Comparison of ENCODE assay signal across 8 mouse cellular contexts in genomic region chr2:91361068-91361528, GRCm38 (mm10).
DNase-seq lines count a peak whose midpoint lies in the region; ATAC-seq and TF ChIP-seq lines count a peak whose summit lies in the region.
"Had no signal": no experiment of that assay in that cellular context is flagged by ENCODE, and none has a peak within 500 bp of the region (broad histone marks: within the 10 kb centered on the region; RNA-seq: fewer than 3 reads in every experiment).

No protein-coding gene starts in this region.

- no peak overlapping the region for H3K27ac ChIP-seq in midbrain, embryonic 11.5 days (ENCODE audit: low read depth, low read length)
- H3K27ac ChIP-seq in midbrain, embryonic 16.5 days (ENCODE audit: low read length), result no peak overlapping the region
- H3K27ac ChIP-seq in intestine, embryonic 14.5 days (ENCODE audit: low read depth), result peak overlapping the region; percentile 8; the same call in 1 of the 2 replicates
- peak overlapping the region; percentile 3; the same call in 1 of the 2 replicates for H3K27ac ChIP-seq in small intestine, adult 2 months (ENCODE audit: insufficient read depth, low read depth, low read length)
- H3K27ac ChIP-seq: liver, embryonic 15.5 days had no signal

- no peaks in the 10 kb centered on the region for H3K4me1 ChIP-seq in midbrain, embryonic 11.5 days (ENCODE audit: control insufficient read depth, insufficient read depth, low read length)
- no peaks in the 10 kb centered on the region for H3K4me1 ChIP-seq in midbrain, embryonic 16.5 days (ENCODE audit: control insufficient read depth, insufficient read depth, low read length)
- H3K4me1 ChIP-seq in intestine, embryonic 14.5 days (replicated peaks; ENCODE audit: control insufficient read depth, insufficient read depth, low read length), result peaks cover 7% of the 10 kb centered on the region; the same call in 1 of the 2 replicates
- peaks cover 6% of the 10 kb centered on the region; the same call in 1 of the 2 replicates for H3K4me1 ChIP-seq in small intestine, adult 2 months (ENCODE audit: control insufficient read depth, insufficient read depth, insufficient read length, low read length)
- H3K4me1 ChIP-seq: liver, embryonic 15.5 days had no signal

- H3K9me3 ChIP-seq in midbrain, embryonic 11.5 days (ENCODE audit: control insufficient read depth, low read length), result no peaks in the 10 kb centered on the region
- no peaks in the 10 kb centered on the region for H3K9me3 ChIP-seq in midbrain, embryonic 16.5 days (replicated peaks; ENCODE audit: control insufficient read depth, low read length, poor library complexity, severe bottlenecking)
- H3K9me3 ChIP-seq in intestine, embryonic 14.5 days (ENCODE audit: control insufficient read depth, low read length), result no peaks in the 10 kb centered on the region
- H3K9me3 ChIP-seq: liver, embryonic 15.5 days had no signal

- TF ChIP-seq CTCF in small intestine, adult 2 months (IDR thresholded peaks at IDR 0.05; ENCODE audit: extremely low read depth, insufficient read length, insufficient replicate concordance, low read depth, low read length), result no peak

- WGBS in midbrain, embryonic 11.5 days, result 36% methylated on average over 4 of the region's 4 CpGs
- WGBS in midbrain, embryonic 16.5 days, result 34% methylated on average over 4 of the region's 4 CpGs
- WGBS in intestine, embryonic 14.5 days, result 10% methylated on average over 4 of the region's 4 CpGs
- WGBS in small intestine, adult 2 months, result 16% methylated on average over 4 of the region's 4 CpGs

- H3K4me3 ChIP-seq in midbrain, embryonic 11.5 days (ENCODE audit: low read depth, low read length), result no peak overlapping the region
- H3K4me3 ChIP-seq in midbrain, embryonic 16.5 days (ENCODE audit: low read depth, low read length), result no peak overlapping the region
- H3K4me3 ChIP-seq in intestine, embryonic 14.5 days (ENCODE audit: low read depth, low read length), result no peak overlapping the region
- no peak overlapping the region for H3K4me3 ChIP-seq in small intestine, adult 2 months (ENCODE audit: low read depth, low read length)
- H3K4me3 ChIP-seq: liver, embryonic 15.5 days had no signal

- no peak overlapping the region for H3K9ac ChIP-seq in midbrain, embryonic 11.5 days (ENCODE audit: low read length)
- no peak overlapping the region for H3K9ac ChIP-seq in midbrain, embryonic 16.5 days (ENCODE audit: low read depth, low read length)
- H3K9ac ChIP-seq in intestine, embryonic 14.5 days (ENCODE audit: low read length), result no peak overlapping the region
- H3K9ac ChIP-seq: liver, embryonic 15.5 days had no signal

- no peak overlapping the region for H3K4me2 ChIP-seq in midbrain, embryonic 11.5 days
- H3K4me2 ChIP-seq in midbrain, embryonic 16.5 days (ENCODE audit: low read length), result no peak overlapping the region
- no peak overlapping the region for H3K4me2 ChIP-seq in intestine, embryonic 14.5 days (ENCODE audit: low read length)
- H3K4me2 ChIP-seq: liver, embryonic 15.5 days had no signal

- H3K27me3 ChIP-seq in midbrain, embryonic 11.5 days (ENCODE audit: control insufficient read depth, insufficient read depth, low read length), result no peaks in the 10 kb centered on the region
- no peaks in the 10 kb centered on the region for H3K27me3 ChIP-seq in midbrain, embryonic 16.5 days (ENCODE audit: control insufficient read depth, insufficient read depth, low read depth, low read length)
- H3K27me3 ChIP-seq in intestine, embryonic 14.5 days (replicated peaks; ENCODE audit: control insufficient read depth, insufficient read depth, low read length), result no peaks in the 10 kb centered on the region
- H3K27me3 ChIP-seq in small intestine, adult 2 months (ENCODE audit: control insufficient read depth, insufficient read depth, low read length), result no peaks in the 10 kb centered on the region
- H3K27me3 ChIP-seq: liver, embryonic 15.5 days had no signal

- no peak for TF ChIP-seq POLR2A in small intestine, adult 2 months (IDR thresholded peaks at IDR 0.05; ENCODE audit: low read depth, low read length)

- ATAC-seq in midbrain, embryonic 11.5 days (ENCODE audit: low FRiP score), result no peak
- no peak for ATAC-seq in midbrain, embryonic 16.5 days
- ATAC-seq in erythroblast, adult 5-6 weeks (replicated peaks; ENCODE audit: low FRiP score, poor library complexity, severe bottlenecking), result peak; percentile 70; the same call in 1 of the 2 replicates
- no peak for ATAC-seq in intestine, embryonic 14.5 days (replicated peaks; ENCODE audit: low FRiP score, low TSS enrichment, low read depth)
- ATAC-seq in megakaryocyte-erythroid progenitor cell, adult 5-6 weeks (replicated peaks; ENCODE audit: low FRiP score, low TSS enrichment, poor library complexity, severe bottlenecking), result no peak

- peak; percentile 85 for DNase-seq in midbrain, embryonic 11.5 days (ENCODE audit: low spot score, missing footprints)
- no peak for DNase-seq in intestine, embryonic 14.5 days (ENCODE audit: low spot score)
- DNase-seq in cerebellum, adult 8-10 months, result no peak

- H3K36me3 ChIP-seq in midbrain, embryonic 11.5 days (ENCODE audit: control insufficient read depth, insufficient read depth, low read length), result no peaks in the 10 kb centered on the region
- no peaks in the 10 kb centered on the region for H3K36me3 ChIP-seq in midbrain, embryonic 16.5 days (ENCODE audit: control insufficient read depth, insufficient read depth, low read length)
- H3K36me3 ChIP-seq in intestine, embryonic 14.5 days (ENCODE audit: control insufficient read depth, insufficient read depth, low read length), result no peaks in the 10 kb centered on the region
- no peaks in the 10 kb centered on the region for H3K36me3 ChIP-seq in small intestine, adult 2 months (ENCODE audit: control insufficient read depth, insufficient read depth, low read length)
- H3K36me3 ChIP-seq: liver, embryonic 15.5 days had no signal

Comparison
In these comparisons a context has a peak if more than half of its experiments do, and no peak if none do; other contexts are left out.
1. H3K27ac ChIP-seq: peak in intestine, embryonic 14.5 days (single experiment) and small intestine, adult 2 months (single experiment); none in midbrain, embryonic 11.5 days (single experiment) and midbrain, embryonic 16.5 days (single experiment).